Mouse (Mus musculus) liver, embryonic 14.5 days (tissue): ENCODE results near the gene Pi4ka. TPM values are rescaled to one million over a fixed set of nuclear protein-coding genes. Genes with fewer than 3 reads are reported as not detected.

Source experiments
- ATAC-seq: fragments of 200-750 bp; cut with Nextera tagmentation; 2 replicates; pipeline ENCODE4 v1.8.0; 2017; ENCODE audit warnings: moderate number of reproducible peaks, mild to moderate bottlenecking, moderate library complexity; ENCODE audit not compliant: insufficient read depth
- DNase-seq, 3 experiments: peaks; one replicate each; pipeline ENCODE4 v3.0.0-alpha.2; 2012 to 2013; ENCODE audit warnings: low read depth in 3 of 3, low spot score in 3 of 3
- H3K27ac ChIP-seq: fragments of 300-500 bp; sonication (generic); 2 replicates; pipeline ENCODE4 v1.5.1; 2014; ENCODE audit warnings: moderate library complexity, mild to moderate bottlenecking, control low read depth, inconsistent platforms
- H3K27me3 ChIP-seq: fragments of 300-500 bp; sonication (generic); 2 replicates; pipeline ENCODE4 v1.6.1; 2014; ENCODE audit warnings: mild to moderate bottlenecking, low read length, moderate library complexity; ENCODE audit not compliant: control insufficient read depth, insufficient read depth
- H3K36me3 ChIP-seq: fragments of 300-500 bp; sonication (generic); replicated peaks from 2 replicates; pipeline ENCODE4 v1.6.1; 2014; ENCODE audit warnings: low read depth; ENCODE audit not compliant: control insufficient read depth, insufficient read depth
- H3K4me1 ChIP-seq, 2 experiments: fragments of 200-500 bp in 1 of 2; fragments of 300-500 bp in 1 of 2; sonication (generic) in 1 of 2; replicated peaks; 2 replicates each; pipeline ENCODE4 v1.6.1; 2012 to 2014; ENCODE audit warnings: antibody characterized with exemption in 1 of 2, inconsistent platforms in 1 of 2, low read length in 1 of 2; ENCODE audit not compliant: control insufficient read depth in 2 of 2, insufficient read depth in 2 of 2
- H3K4me2 ChIP-seq: fragments of 300-500 bp; sonication (generic); 2 replicates; pipeline ENCODE4 v1.6.1; 2014; ENCODE audit warnings: low read depth, mild to moderate bottlenecking, control low read depth, moderate library complexity
- H3K4me3 ChIP-seq, 2 experiments: fragments of 200-500 bp in 1 of 2; fragments of 300-500 bp in 1 of 2; sonication (generic) in 1 of 2; 2 replicates each; pipeline ENCODE4 v1.5.1; 2012 to 2014; ENCODE audit warnings: low read depth in 2 of 2, low read length in 2 of 2, mild to moderate bottlenecking in 2 of 2, control low read depth in 1 of 2, inconsistent platforms in 1 of 2, moderate library complexity in 1 of 2; ENCODE audit not compliant: insufficient read depth in 1 of 2
- H3K9ac ChIP-seq: fragments of 300-500 bp; sonication (generic); replicated peaks from 2 replicates; pipeline ENCODE4 v1.6.1; 2014; ENCODE audit warnings: mild to moderate bottlenecking, control low read depth, moderate library complexity
- H3K9me3 ChIP-seq: fragments of 300-500 bp; sonication (generic); 2 replicates; pipeline ENCODE4 v1.6.1; 2016; ENCODE audit warnings: low read length, mixed read lengths; ENCODE audit not compliant: control insufficient read depth
- CTCF ChIP-seq: IDR thresholded peaks from 2 replicates; pipeline ENCODE4 v1.5.1; 2016; ENCODE audit warnings: antibody characterized with exemption, low read depth, control low read depth
- EP300 ChIP-seq: IDR thresholded peaks from 2 replicates; pipeline ENCODE4 v1.6.1; 2016; ENCODE audit warnings: antibody characterized with exemption, low read depth
- WGBS: fragments of 180-500 bp; shearing (Covaris S2); extraction: QIAGEN DNeasy Blood & Tissue Kit; methylation state at CpG from one replicate; pipeline ENCODE4 v1.1.7; 2014; ENCODE audit not compliant: insufficient replicate concordance; 5-methylcytosine and 5-hydroxymethylcytosine counted together
- polyA plus RNA-seq, 2 experiments: library from polyadenylated mRNA; depleted of rRNA in 1 of 2; stranded (reverse) in 1 of 2; unstranded in 1 of 2; fragments of >200 nt; fragmentation: Nextera tagmentation in 1 of 2; extraction: Ambion mirVana in 1 of 2; gene quantifications; 2 replicates each; pipeline versions ENCODE4 v1.2.1 to v1.2.3; 2012 to 2014

Gene Pi4ka
- polyA plus RNA-seq, 2 experiments = 13.7 to 19.0 TPM

- Histone ChIP-seq H3K27me3 (no peaks in the 10 kb centered on the region), H3K9me3 (no peaks in the 10 kb centered on the region), H3K4me2 (peak overlapping the region; percentile 50), H3K4me3 (no peak overlapping the region), H3K9ac (peak overlapping the region; percentile 21; the same call in 1 of the 2 replicates), H3K4me1 (peaks cover 50 to 60% of the 10 kb centered on the region in 2 experiments), H3K36me3 (no peaks in the 10 kb centered on the region), H3K27ac (peak overlapping the region; percentile 49)
- ATAC-seq (peak; percentile 87), DNase-seq (peak in 1 of 3 experiments; percentile 63)
- TF ChIP-seq CTCF (no peak), EP300 (peak; percentile 92)
- WGBS = 20% methylated on average over 3 of the region's 3 CpGs
These were observed 153.9 kb downstream of the Pi4ka start for GRCm38 (mm10) chr16:17252086-17252726.

DNA sequence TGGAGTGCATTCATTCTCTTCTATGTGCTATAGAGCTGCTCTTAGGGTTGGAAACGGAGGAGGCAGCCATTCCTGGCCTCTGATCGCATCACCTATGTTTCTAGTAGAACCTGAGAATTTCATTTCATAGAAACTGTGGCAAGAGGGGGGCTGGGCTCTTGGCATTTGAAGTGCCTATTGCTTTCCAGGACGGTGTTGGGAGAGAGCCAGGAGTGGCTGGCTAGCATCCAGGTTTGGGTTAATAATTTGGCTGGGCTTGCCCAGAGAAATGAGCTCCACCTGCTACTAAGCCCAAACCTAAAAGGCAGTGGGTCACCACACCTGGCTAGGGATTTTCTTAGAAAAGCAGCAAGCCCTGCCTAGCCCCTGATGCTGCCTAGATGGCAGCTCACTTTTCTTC, 154.6 kb downstream of the Pi4ka start:
- Histone ChIP-seq H3K9ac (peak overlapping the region; percentile 5; the same call in 1 of the 2 replicates), H3K9me3 (no peaks in the 10 kb centered on the region), H3K4me3 (no peak overlapping the region), H3K4me2 (peak overlapping the region; percentile 50), H3K27ac (peak overlapping the region; percentile 26; the same call in 1 of the 2 replicates), H3K36me3 (no peaks in the 10 kb centered on the region), H3K27me3 (no peaks in the 10 kb centered on the region), H3K4me1 (peaks cover 50 to 60% of the 10 kb centered on the region in 2 experiments)
- no peak for ATAC-seq
- no peak for DNase-seq
- TF ChIP-seq EP300 (no peak), CTCF (no peak)
- WGBS = 66% methylated on average over 3 of the region's 3 CpGs

DNA sequence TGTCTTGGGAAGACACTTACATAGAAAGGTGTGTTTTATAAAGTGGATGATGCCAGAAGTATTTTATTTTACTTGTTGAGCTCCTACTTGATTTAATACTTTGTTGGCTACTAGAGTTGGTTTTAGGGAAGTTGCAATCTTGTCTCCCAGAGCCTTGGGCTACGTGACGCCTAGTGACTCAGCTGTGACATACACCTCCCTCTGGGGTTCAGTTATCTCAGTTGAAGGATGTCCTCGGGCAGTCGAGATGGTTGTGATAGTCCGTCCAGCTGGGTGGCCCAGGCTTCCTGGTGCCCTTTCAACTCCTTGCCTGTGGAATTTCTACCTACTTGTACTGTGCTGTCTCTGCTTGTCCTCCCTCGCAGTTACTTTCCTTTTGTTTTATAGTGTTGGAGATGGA, 157.0 kb downstream of the Pi4ka start:
- 7% methylated on average over 6 of the region's 6 CpGs for WGBS
- Histone ChIP-seq H3K36me3 (no peaks in the 10 kb centered on the region), H3K4me2 (peak overlapping the region; percentile 13), H3K9me3 (no peaks in the 10 kb centered on the region), H3K9ac (no peak overlapping the region), H3K27ac (no peak overlapping the region), H3K27me3 (no peaks in the 10 kb centered on the region), H3K4me3 (0 out of 4 replicates have a peak overlapping the region, but pooled peaks of 1 of the 2 experiments have one; percentile 1), H3K4me1 (peaks cover 50 to 62% of the 10 kb centered on the region in 2 experiments)
- TF ChIP-seq EP300 = no peak
- no peak for TF ChIP-seq CTCF
- ATAC-seq (peak; percentile 59), DNase-seq (peak in 1 of 3 experiments; percentile 52)

DNA sequence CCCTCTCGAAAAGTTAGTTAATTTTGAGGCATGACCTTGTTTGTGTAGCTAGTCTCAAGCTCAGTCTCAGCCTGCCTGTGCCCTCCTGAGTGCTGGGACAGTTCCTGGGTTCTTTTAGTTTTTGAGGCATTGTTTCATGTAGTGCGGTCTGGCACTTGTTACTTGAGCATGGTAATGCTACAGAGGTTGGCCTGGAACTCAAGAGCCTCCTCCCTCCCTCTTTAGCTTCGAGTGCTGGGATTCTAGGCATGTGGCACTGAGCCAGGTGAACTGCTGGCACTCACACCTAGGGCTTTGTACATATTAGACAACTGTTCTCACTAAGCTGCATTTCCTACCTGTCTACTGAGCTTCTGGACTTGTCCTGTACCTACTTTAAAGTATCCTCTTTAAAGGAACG, 158.4 kb downstream of the Pi4ka start:
- 67% methylated on average over 4 of the region's 4 CpGs for WGBS
- no peak overlapping the region for H3K27ac ChIP-seq
- DNase-seq = no peak
- no peak for ATAC-seq
- H3K4me1 ChIP-seq = peaks cover 38 to 56% of the 10 kb centered on the region in 2 experiments
- H3K9me3 ChIP-seq = no peaks in the 10 kb centered on the region
- no peaks in the 10 kb centered on the region for H3K36me3 ChIP-seq
- H3K27me3 ChIP-seq = no peaks in the 10 kb centered on the region
- H3K4me2 ChIP-seq = no peak overlapping the region
- H3K9ac ChIP-seq = no peak overlapping the region
- H3K4me3 ChIP-seq = no peak overlapping the region
- TF ChIP-seq EP300 = no peak
- no peak for TF ChIP-seq CTCF

DNA sequence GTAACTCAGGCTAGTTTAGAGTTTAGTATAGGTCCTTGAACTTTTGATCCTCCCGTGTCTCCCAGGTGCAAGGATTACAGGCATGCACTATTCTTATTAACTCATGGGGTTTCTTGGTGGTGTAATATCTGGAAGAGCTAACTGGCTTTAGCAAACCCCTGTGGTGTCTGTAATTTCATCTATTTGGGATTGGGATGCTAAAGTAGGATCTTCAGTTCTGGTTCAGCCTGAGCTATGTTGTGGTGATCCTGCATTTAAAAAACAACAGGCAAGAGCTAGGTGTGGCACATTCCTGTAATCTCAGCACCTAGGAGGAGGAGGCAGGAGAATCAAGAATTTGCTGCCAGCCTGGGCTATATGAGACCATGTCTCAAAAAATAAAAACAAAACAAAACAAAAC, 161.1 kb downstream of the Pi4ka start:
- TF ChIP-seq EP300 (no peak), CTCF (no peak)
- H3K27ac ChIP-seq = no peak overlapping the region
- H3K9ac ChIP-seq = no peak overlapping the region
- no peaks in the 10 kb centered on the region for H3K9me3 ChIP-seq
- 55% methylated on average over 1 of the region's 1 CpGs for WGBS
- H3K4me3 ChIP-seq = no peak overlapping the region
- DNase-seq (no peak), ATAC-seq (no peak)
- H3K27me3 ChIP-seq = no peaks in the 10 kb centered on the region
- H3K36me3 ChIP-seq = no peaks in the 10 kb centered on the region
- no peak overlapping the region for H3K4me2 ChIP-seq
- peaks cover 15 to 47% of the 10 kb centered on the region in 2 experiments for H3K4me1 ChIP-seq
